Mouse (Mus musculus) liver, embryonic 15.5 days (tissue): ENCODE data around the gene Nr5a1. TPM values are rescaled to one million over a fixed set of nuclear protein-coding genes. Genes with fewer than 3 reads are reported as not detected.

Experiments used
- ATAC-seq: fragments of 200-750 bp; cut with Nextera tagmentation; 2 replicates; pipeline ENCODE4 v1.8.0; 2017; ENCODE audit warnings: moderate number of reproducible peaks, mild to moderate bottlenecking, moderate library complexity; ENCODE audit not compliant: insufficient read depth
- H3K27ac ChIP-seq: fragments of 300-500 bp; sonication (generic); replicated peaks from 2 replicates; pipeline ENCODE4 v1.5.1; 2015; ENCODE audit warnings: mild to moderate bottlenecking, inconsistent platforms
- H3K27me3 ChIP-seq: fragments of 300-500 bp; sonication (generic); 2 replicates; pipeline ENCODE4 v1.6.1; 2015; ENCODE audit warnings: mild to moderate bottlenecking, inconsistent platforms
- H3K36me3 ChIP-seq: fragments of 300-500 bp; sonication (generic); replicated peaks from 2 replicates; pipeline ENCODE4 v1.6.1; 2015; ENCODE audit warnings: moderate library complexity, mild to moderate bottlenecking, inconsistent platforms
- H3K4me1 ChIP-seq: fragments of 300-500 bp; sonication (generic); replicated peaks from 2 replicates; pipeline ENCODE4 v1.6.1; 2015; ENCODE audit warnings: inconsistent platforms
- H3K4me2 ChIP-seq: fragments of 300-500 bp; sonication (generic); 2 replicates; pipeline ENCODE4 v1.6.1; 2015; ENCODE audit warnings: moderate library complexity, mild to moderate bottlenecking, inconsistent platforms
- H3K4me3 ChIP-seq: fragments of 300-500 bp; sonication (generic); replicated peaks from 2 replicates; pipeline ENCODE4 v1.5.1; 2015; ENCODE audit warnings: mild to moderate bottlenecking, inconsistent platforms
- H3K9ac ChIP-seq: fragments of 300-500 bp; sonication (generic); 2 replicates; pipeline ENCODE4 v1.6.1; 2015; ENCODE audit warnings: moderate library complexity, mild to moderate bottlenecking, inconsistent platforms
- H3K9me3 ChIP-seq: fragments of 300-500 bp; sonication (generic); replicated peaks from 2 replicates; pipeline ENCODE4 v1.6.1; 2016; ENCODE audit warnings: inconsistent platforms
- WGBS: fragments of 180-500 bp; shearing (Covaris S2); methylation state at CpG from one replicate; pipeline ENCODE4 v1.1.7; 2015; ENCODE audit warnings: mixed read lengths; ENCODE audit not compliant: insufficient replicate concordance; 5-methylcytosine and 5-hydroxymethylcytosine counted together
- polyA plus RNA-seq: library from polyadenylated mRNA; unstranded; fragments of >200 nt; fragmentation: Nextera tagmentation; extraction: Ambion mirVana; gene quantifications from 2 replicates; pipeline ENCODE4 v1.2.1, GENCODE M21; 2015

Nr5a1 gene
- polyA plus RNA-seq, 1 experiment from 2014 or later, result 0.06 TPM

- no peak overlapping the region for H3K4me2 ChIP-seq
- no peaks in the 10 kb centered on the region for H3K36me3 ChIP-seq
- no peak; the same call in 1 of the 2 replicates for ATAC-seq
- WGBS, result 15% methylated on average over 6 of the region's 6 CpGs
- no peak overlapping the region for H3K4me3 ChIP-seq
- peaks cover 5% of the 10 kb centered on the region for H3K27me3 ChIP-seq
- H3K9ac ChIP-seq, result no peak overlapping the region
- H3K9me3 ChIP-seq, result no peaks in the 10 kb centered on the region
- peaks cover 20% of the 10 kb centered on the region for H3K4me1 ChIP-seq
- H3K27ac ChIP-seq, result no peak overlapping the region
Observed at GRCm38 (mm10) chr2:38719354-38719753, 5.0 kb upstream of the Nr5a1 start.

DNA sequence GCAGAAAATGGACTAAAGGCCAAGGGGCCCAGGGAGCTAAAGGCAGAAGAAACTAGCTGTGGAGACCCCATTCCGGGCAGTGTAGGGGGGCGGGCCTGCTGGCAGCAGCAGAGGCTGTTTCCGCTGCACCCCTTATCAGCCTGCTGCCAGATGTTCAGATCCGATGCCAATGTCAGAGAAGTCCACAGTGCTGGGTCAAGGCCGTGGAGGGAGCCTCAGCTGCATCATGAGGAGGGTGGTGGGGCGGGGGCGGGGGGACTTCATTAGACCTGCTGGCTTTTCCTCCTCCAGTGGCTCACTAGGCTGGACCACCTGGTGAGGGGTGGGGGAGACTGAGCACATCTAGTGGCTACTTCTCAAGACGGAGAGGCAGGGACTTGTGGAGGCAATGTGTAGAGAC, 4.3 kb upstream of the Nr5a1 start:
- WGBS, result 23% methylated on average over 8 of the region's 8 CpGs
- Histone ChIP-seq H3K4me2 (no peak overlapping the region; the same call in 1 of the 2 replicates), H3K27ac (no peak overlapping the region), H3K36me3 (no peaks in the 10 kb centered on the region), H3K4me3 (no peak overlapping the region), H3K9ac (no peak overlapping the region), H3K27me3 (peaks cover 12% of the 10 kb centered on the region), H3K4me1 (peaks cover 20% of the 10 kb centered on the region), H3K9me3 (no peaks in the 10 kb centered on the region)
- ATAC-seq, result peak; percentile 55

- H3K9me3 ChIP-seq, result no peaks in the 10 kb centered on the region
- 36% methylated on average over 2 of the region's 2 CpGs for WGBS
- H3K9ac ChIP-seq, result no peak overlapping the region
- H3K4me2 ChIP-seq, result no peak overlapping the region
- peaks cover 20% of the 10 kb centered on the region for H3K4me1 ChIP-seq
- no peaks in the 10 kb centered on the region for H3K36me3 ChIP-seq
- H3K27ac ChIP-seq, result no peak overlapping the region
- H3K27me3 ChIP-seq, result peaks cover 24% of the 10 kb centered on the region
- peak; percentile 68 for ATAC-seq
- H3K4me3 ChIP-seq, result no peak overlapping the region
Observed at GRCm38 (mm10) chr2:38717436-38717835, 3.1 kb upstream of the Nr5a1 start.

DNA sequence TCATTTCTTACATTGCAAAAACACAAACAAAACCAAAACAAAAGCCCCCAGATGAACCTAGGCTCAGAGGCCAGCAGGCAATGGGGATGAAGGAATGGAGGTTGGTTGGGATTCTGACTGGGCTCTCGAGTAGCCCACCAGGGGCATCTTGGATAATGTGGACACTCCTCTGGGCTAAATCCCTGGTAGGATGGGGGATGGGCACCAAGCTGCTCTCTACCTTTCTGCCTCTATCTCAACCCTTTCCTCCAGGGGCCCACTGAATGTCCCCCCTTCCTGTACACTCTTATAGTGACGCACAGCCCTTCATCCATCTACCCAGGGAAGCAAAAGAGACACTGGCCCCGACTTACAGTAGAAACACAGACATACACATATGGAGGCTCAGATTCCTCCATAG, 746 bp downstream of the Nr5a1 start:
- Histone ChIP-seq H3K4me3 (no peak overlapping the region), H3K9me3 (no peaks in the 10 kb centered on the region), H3K4me1 (peaks cover 24% of the 10 kb centered on the region), H3K36me3 (no peaks in the 10 kb centered on the region), H3K4me2 (no peak overlapping the region), H3K9ac (no peak overlapping the region), H3K27me3 (peaks cover 63% of the 10 kb centered on the region), H3K27ac (no peak overlapping the region)
- WGBS, result 60% methylated on average over 3 of the region's 3 CpGs
- ATAC-seq, result no peak

DNA sequence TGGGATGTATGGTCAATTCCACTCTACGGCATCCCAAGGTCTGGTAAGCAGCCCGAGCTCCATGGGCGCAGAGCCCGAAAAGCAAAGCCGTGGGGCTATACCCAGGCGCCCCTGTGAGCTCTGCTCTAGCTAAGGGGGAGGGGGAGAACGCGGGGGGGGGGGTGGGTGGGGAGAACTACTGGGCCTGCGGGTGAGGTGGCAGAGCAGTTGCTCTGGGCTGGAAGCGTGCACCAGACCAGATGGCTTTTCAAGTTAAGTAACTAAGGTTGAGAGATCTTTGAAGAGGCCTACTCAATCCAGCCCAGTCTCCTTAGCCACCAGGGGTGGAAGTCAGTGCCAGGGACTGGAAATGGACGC, 1.6 kb downstream of the Nr5a1 start:
- WGBS, result 35% methylated on average over 11 of the region's 11 CpGs
- Histone ChIP-seq H3K4me2 (no peak overlapping the region), H3K4me1 (peaks cover 22% of the 10 kb centered on the region), H3K36me3 (no peaks in the 10 kb centered on the region), H3K27ac (no peak overlapping the region), H3K4me3 (no peak overlapping the region), H3K9ac (no peak overlapping the region), H3K27me3 (peaks cover 71% of the 10 kb centered on the region), H3K9me3 (no peaks in the 10 kb centered on the region)
- ATAC-seq, result no peak

- Histone ChIP-seq H3K27me3 (peaks cover 77% of the 10 kb centered on the region), H3K27ac (no peak overlapping the region), H3K9ac (no peak overlapping the region), H3K9me3 (no peaks in the 10 kb centered on the region), H3K36me3 (no peaks in the 10 kb centered on the region), H3K4me3 (peak overlapping the region; percentile 21), H3K4me1 (peaks cover 19% of the 10 kb centered on the region), H3K4me2 (peak overlapping the region; percentile 58)
- ATAC-seq, result no peak
- WGBS, result 6% methylated on average over 48 of the region's 58 CpGs
Observed at GRCm38 (mm10) chr2:38712076-38712768, 2.1 kb downstream of the Nr5a1 start.

GRCm38 (mm10) chr2:38711421-38711861, 2.9 kb downstream of the Nr5a1 start:
- peak overlapping the region; percentile 58 for H3K4me2 ChIP-seq
- 2% methylated on average over 40 of the region's 40 CpGs for WGBS
- H3K36me3 ChIP-seq, result no peaks in the 10 kb centered on the region
- H3K4me3 ChIP-seq, result peak overlapping the region; percentile 21
- H3K27ac ChIP-seq, result no peak overlapping the region
- H3K27me3 ChIP-seq, result peaks cover 84% of the 10 kb centered on the region
- H3K9me3 ChIP-seq, result no peaks in the 10 kb centered on the region
- H3K4me1 ChIP-seq, result peaks cover 19% of the 10 kb centered on the region
- no peak overlapping the region for H3K9ac ChIP-seq
- ATAC-seq, result no peak

DNA sequence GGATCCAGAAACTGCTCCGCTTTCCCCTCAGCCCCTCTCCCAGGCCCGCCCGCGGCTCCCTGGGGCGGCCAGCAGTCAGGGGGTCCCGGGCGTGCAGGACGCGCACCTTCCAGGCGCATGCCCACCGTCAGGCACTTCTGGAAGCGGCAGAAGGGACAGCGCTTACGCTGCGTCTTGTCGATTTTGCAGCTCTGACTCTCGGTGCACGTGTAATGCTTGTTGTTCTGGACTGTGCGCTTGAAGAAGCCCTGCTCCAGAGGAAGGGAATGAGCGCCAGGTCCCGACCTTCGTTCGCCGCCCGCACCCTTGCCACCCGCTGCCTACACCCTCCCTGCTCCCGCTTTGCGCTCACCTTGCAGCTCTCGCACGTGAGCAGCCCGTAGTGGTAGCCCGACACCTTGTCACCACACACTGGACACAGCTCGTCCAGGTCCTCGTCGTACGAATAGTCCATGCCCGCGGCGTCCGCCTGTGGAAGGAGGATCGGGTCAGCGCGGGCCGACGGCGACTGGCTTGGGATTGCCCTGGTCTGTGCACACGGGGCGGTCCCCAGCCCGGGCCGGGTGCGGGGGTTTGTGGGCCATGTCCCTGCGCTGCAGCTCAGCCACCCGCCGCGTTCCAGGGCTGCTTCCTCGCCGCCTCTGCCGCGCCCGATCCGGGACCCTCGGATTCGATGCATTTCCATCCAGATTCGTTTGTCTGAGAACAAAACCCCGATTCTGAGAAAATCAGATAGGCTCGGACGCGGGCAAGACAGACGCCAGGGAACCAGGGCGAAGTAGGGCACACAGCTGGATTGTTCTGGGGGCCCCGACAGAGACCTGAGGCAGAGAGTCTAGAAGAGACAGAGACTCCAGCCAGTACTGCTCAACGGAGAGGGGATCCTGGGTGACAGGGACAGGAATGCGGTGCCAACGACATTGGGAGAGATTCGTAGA, 3.8 kb downstream of the Nr5a1 start:
- Histone ChIP-seq H3K9ac (no peak overlapping the region), H3K9me3 (no peaks in the 10 kb centered on the region), H3K36me3 (no peaks in the 10 kb centered on the region), H3K4me1 (peaks cover 19% of the 10 kb centered on the region), H3K4me2 (peak overlapping the region; percentile 33), H3K4me3 (no peak overlapping the region; the same call in 1 of the 2 replicates), H3K27me3 (peaks cover 93% of the 10 kb centered on the region), H3K27ac (no peak overlapping the region)
- ATAC-seq, result no peak; the same call in 1 of the 2 replicates
- 2% methylated on average over 75 of the region's 75 CpGs for WGBS

DNA sequence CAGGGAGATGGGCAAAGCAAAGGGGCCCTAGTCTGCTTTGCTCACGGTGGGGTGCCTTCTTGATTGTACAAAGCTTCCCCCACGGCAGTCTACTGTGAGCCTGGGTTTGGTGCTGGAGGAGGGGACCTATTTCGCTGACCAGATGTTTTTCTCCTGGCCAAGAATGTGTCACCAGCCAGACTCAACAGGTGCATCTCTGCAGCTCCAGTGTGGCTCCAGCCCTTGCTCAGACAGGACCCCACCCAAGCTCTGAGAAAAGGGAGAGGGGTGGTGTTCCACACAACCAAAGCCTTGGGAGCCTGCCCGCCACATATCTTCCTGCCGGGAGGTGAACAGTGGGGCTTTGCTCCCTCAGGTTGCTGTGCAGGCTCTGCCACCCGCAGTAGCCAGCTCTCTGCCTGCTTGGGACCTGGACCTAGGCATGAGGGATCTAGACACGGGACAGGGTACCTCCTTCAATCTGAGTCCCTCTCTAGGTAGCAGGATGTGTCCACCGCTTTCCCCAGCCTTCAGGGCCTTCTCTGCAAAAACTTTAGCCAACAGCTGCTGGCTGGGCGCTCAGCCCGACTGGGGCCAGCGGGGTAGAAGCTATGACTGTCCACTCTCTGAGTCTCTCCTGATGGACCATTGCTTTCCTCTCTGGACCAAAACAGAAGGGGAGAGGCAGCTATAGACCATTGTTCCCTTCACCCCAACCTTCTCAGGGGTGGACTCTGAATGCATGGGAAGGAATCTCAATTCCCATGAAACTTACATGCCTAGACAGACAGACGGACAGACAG, 5.2 kb downstream of the Nr5a1 start:
- no peak overlapping the region for H3K4me2 ChIP-seq
- H3K36me3 ChIP-seq, result no peaks in the 10 kb centered on the region
- H3K4me1 ChIP-seq, result peaks cover 19% of the 10 kb centered on the region
- WGBS, result 20% methylated on average over 12 of the region's 12 CpGs
- H3K9ac ChIP-seq, result no peak overlapping the region
- peaks cover 100% of the 10 kb centered on the region for H3K27me3 ChIP-seq
- H3K4me3 ChIP-seq, result no peak overlapping the region
- no peak for ATAC-seq
- H3K9me3 ChIP-seq, result no peaks in the 10 kb centered on the region
- H3K27ac ChIP-seq, result no peak overlapping the region

- 24% methylated on average over 6 of the region's 6 CpGs for WGBS
- Histone ChIP-seq H3K9me3 (no peaks in the 10 kb centered on the region), H3K4me1 (peaks cover 12% of the 10 kb centered on the region), H3K4me3 (no peak overlapping the region), H3K27ac (no peak overlapping the region), H3K27me3 (peaks cover 92% of the 10 kb centered on the region), H3K4me2 (no peak overlapping the region), H3K36me3 (no peaks in the 10 kb centered on the region), H3K9ac (no peak overlapping the region)
- no peak for ATAC-seq
Observed at GRCm38 (mm10) chr2:38706661-38707060, 7.7 kb downstream of the Nr5a1 start.

DNA sequence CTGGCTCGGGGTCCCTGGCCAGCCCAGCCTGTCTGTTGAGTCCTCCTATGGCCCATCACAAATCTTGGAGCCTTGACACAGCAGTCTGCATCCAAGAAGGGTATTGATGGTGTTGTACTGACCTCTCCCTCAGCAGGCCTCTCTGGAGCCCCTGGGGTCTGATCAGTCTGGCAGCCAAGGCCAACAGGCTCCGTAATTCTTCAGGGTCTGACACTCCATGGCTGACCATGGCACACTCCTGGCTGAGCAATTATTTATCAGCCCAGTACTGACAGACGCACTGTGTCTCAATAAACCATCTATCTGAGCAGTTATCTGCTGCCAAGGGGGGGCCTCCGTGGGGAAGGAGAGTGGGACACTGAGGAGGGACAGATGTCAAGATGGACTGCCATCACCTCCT, 9.3 kb downstream of the Nr5a1 start:
- Histone ChIP-seq H3K27ac (no peak overlapping the region), H3K36me3 (no peaks in the 10 kb centered on the region), H3K9me3 (no peaks in the 10 kb centered on the region), H3K27me3 (peaks cover 82% of the 10 kb centered on the region), H3K4me2 (no peak overlapping the region), H3K4me1 (no peaks in the 10 kb centered on the region), H3K9ac (no peak overlapping the region), H3K4me3 (no peak overlapping the region)
- WGBS, result 46% methylated on average over 4 of the region's 4 CpGs
- no peak for ATAC-seq
